Mouse (Mus musculus) limb, embryonic 11.5 days (tissue): Measurements from ENCODE around the gene Nhsl2. TPM values are rescaled to one million over a fixed set of nuclear protein-coding genes. Genes with fewer than 3 reads are reported as not detected.
A peak's percentile ranks its signal among the peaks of the same experiment; 100 is the strongest.

Experiments used
- ATAC-seq: fragments of 200-750 bp; cut with Nextera tagmentation; 2 replicates; pipeline ENCODE4 v1.8.0; 2017; ENCODE audit warnings: low read depth; ENCODE audit not compliant: insufficient number of reproducible peaks, low FRiP score, low TSS enrichment
- DNase-seq: peaks from one replicate; pipeline ENCODE4 v3.0.0-alpha.2; 2015; ENCODE audit warnings: low spot score
- H3K27ac ChIP-seq: fragments of 300-500 bp; sonication (generic); replicated peaks from 2 replicates; pipeline ENCODE4 v1.5.1; 2014; ENCODE audit warnings: low read depth, mild to moderate bottlenecking, low read length
- H3K27me3 ChIP-seq: fragments of 300-500 bp; sonication (generic); 2 replicates; pipeline ENCODE4 v1.6.1; 2014; ENCODE audit warnings: mild to moderate bottlenecking, low read length, mixed read lengths; ENCODE audit not compliant: control insufficient read depth, insufficient read depth
- H3K36me3 ChIP-seq: fragments of 300-500 bp; sonication (generic); 2 replicates; pipeline ENCODE4 v1.6.1; 2014; ENCODE audit warnings: mild to moderate bottlenecking, low read length, moderate library complexity, mixed read lengths; ENCODE audit not compliant: control insufficient read depth, insufficient read depth
- H3K4me1 ChIP-seq: fragments of 300-500 bp; sonication (generic); 2 replicates; pipeline ENCODE4 v1.6.1; 2014; ENCODE audit warnings: low read length, mixed read lengths; ENCODE audit not compliant: control insufficient read depth, insufficient read depth
- H3K4me2 ChIP-seq: fragments of 300-500 bp; sonication (generic); 2 replicates; pipeline ENCODE4 v1.6.1; 2014; ENCODE audit warnings: low read depth, mild to moderate bottlenecking, moderate library complexity; ENCODE audit not compliant: severe bottlenecking
- H3K4me3 ChIP-seq: fragments of 300-500 bp; sonication (generic); 2 replicates; pipeline ENCODE4 v1.5.1; 2014; ENCODE audit warnings: low read depth, low read length
- H3K9ac ChIP-seq: fragments of 300-500 bp; sonication (generic); 2 replicates; pipeline ENCODE4 v1.6.1; 2014; ENCODE audit warnings: mild to moderate bottlenecking, low read length
- H3K9me3 ChIP-seq: fragments of 300-500 bp; sonication (generic); 2 replicates; pipeline ENCODE4 v1.6.1; 2016; ENCODE audit warnings: low read length; ENCODE audit not compliant: control insufficient read depth
- WGBS: fragments of 180-500 bp; shearing (Covaris S2); extraction: QIAGEN DNeasy Blood & Tissue Kit; methylation state at CpG from one replicate; pipeline ENCODE4 v1.1.7; 2014; 5-methylcytosine and 5-hydroxymethylcytosine counted together
- polyA plus RNA-seq: library from polyadenylated mRNA; unstranded; fragments of >200 nt; fragmentation: Nextera tagmentation; extraction: Ambion mirVana; gene quantifications from 2 replicates; pipeline ENCODE4 v1.2.1, GENCODE M21; 2014

Gene Nhsl2
- polyA plus RNA-seq, 1 experiment from 2014 or later, result 18.3 TPM

DNA sequence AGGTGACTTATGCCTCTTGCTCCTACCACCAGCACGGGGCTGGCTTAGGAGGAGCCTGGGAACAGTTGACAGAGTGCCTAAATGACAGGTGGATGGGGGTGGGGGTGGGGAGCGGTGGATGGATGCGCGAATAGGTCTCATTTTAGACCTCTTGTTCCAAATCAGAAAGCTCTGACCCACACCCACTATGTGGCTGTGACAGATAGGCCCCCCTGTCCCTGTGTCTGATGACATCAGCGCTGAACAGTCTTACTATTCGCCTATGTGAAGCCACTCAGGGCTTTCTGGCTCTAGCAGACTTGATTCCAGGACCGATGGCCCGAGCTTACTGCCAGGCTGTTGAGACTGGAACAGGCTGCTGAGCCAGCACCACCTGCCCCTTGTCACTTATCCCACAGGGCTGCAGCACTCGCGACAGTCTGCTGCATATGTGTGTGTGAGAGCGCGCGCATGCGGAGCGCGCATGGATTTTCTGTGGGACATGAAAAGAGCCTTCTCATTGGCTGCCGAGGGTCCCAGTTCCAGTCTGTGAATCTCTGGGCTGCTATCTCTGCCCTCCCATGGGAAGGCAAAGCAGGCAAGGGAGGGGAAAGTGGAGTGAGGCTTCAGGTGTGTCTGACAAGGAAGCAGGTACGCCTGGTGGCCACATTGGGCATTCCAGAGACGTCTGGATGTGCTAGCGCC is 154.6 kb downstream of the Nhsl2 start:
- Histone ChIP-seq H3K4me2 (peak overlapping the region; percentile 58), H3K36me3 (no peaks in the 10 kb centered on the region), H3K4me1 (0 out of 2 replicates have a peak, but pooled peaks cover 9% of the 10 kb centered on the region), H3K27me3 (peaks cover 28% of the 10 kb centered on the region), H3K9ac (no peak overlapping the region), H3K4me3 (peak overlapping the region; percentile 26; the same call in 1 of the 2 replicates), H3K27ac (no peak overlapping the region), H3K9me3 (no peaks in the 10 kb centered on the region)
- 22% methylated on average over 20 of the region's 20 CpGs for WGBS
- peak; percentile 36 for DNase-seq
- ATAC-seq, result peak; percentile 27; the same call in 1 of the 2 replicates

DNA sequence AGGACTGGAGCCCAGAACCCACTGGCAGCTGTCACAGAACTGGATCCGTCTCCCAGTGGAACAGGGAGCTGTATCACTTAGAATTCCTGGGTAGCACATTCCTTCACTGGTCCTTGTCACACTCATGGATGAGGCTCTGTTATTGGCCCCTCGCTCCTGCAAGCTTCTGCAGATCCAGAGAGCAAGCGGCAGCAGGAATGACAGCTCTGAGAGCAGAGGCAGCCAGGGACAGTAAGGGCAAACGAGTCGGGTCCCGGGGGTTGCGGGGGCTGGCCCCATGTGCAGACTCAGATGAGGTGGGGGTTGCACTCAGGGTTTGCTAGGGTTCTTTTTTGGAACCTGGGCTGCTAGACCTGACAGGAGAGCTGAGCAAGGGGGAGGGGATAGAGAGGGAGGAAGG is 155.2 kb downstream of the Nhsl2 start:
- 0 out of 2 replicates have a peak, but pooled peaks cover 9% of the 10 kb centered on the region for H3K4me1 ChIP-seq
- peak; percentile 23; the same call in 1 of the 2 replicates for ATAC-seq

DNA sequence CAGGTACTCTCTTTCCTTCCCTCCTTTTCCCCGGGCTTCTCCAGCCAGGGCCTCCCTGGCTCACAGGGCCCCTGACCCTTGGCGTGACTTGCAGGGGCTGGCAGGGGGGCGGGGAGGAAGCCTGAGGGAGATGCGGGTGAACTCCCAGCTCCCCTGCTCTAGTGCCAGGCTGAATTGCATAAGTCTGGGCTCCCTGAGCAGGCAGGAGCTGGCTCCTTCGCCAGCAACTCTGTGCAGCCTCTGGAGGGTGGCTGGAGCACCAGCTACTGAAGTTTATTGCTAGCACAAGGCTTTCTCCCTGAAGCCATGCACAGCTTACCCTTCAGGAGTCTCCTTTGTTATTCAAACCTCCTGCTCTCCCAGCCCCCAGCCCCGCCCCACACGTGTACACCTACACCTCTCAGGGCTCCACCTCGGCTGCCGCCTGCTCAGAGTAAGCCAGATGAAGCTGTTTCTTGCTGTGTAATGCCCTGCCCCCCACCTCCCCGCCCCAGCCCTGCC is 156.0 kb downstream of the Nhsl2 start:
- H3K36me3 ChIP-seq, result no peaks in the 10 kb centered on the region
- WGBS, result 5% methylated on average over 9 of the region's 10 CpGs
- DNase-seq (peak; percentile 51), ATAC-seq (peak; percentile 84)
- peak overlapping the region; percentile 58 for H3K4me2 ChIP-seq
- peak overlapping the region; percentile 26 for H3K4me3 ChIP-seq
- 0 out of 2 replicates have a peak, but pooled peaks cover 9% of the 10 kb centered on the region for H3K4me1 ChIP-seq
- peaks cover 32% of the 10 kb centered on the region for H3K27me3 ChIP-seq
- peak overlapping the region; percentile 73 for H3K27ac ChIP-seq
- no peaks in the 10 kb centered on the region for H3K9me3 ChIP-seq
- H3K9ac ChIP-seq, result peak overlapping the region; percentile 57; the same call in 1 of the 2 replicates

More for the DNA sequence above, 155.2 kb downstream of the Nhsl2 start:
- no peak overlapping the region for H3K27ac ChIP-seq
- H3K4me3 ChIP-seq, result peak overlapping the region; percentile 26
- H3K9me3 ChIP-seq, result no peaks in the 10 kb centered on the region
- peak overlapping the region; percentile 58 for H3K4me2 ChIP-seq
- H3K9ac ChIP-seq, result no peak overlapping the region
- peaks cover 30% of the 10 kb centered on the region for H3K27me3 ChIP-seq
- no peak for DNase-seq
- H3K36me3 ChIP-seq, result no peaks in the 10 kb centered on the region
- 19% methylated on average over 7 of the region's 7 CpGs for WGBS

GRCm38 (mm10) chrX:102007935-102008334 is 158.8 kb downstream of the Nhsl2 start:
- Histone ChIP-seq H3K4me3 (no peak overlapping the region), H3K4me1 (0 out of 2 replicates have a peak, but pooled peaks cover 9% of the 10 kb centered on the region), H3K27ac (no peak overlapping the region), H3K9me3 (no peaks in the 10 kb centered on the region), H3K4me2 (no peak overlapping the region), H3K27me3 (peaks cover 27% of the 10 kb centered on the region), H3K9ac (no peak overlapping the region), H3K36me3 (no peaks in the 10 kb centered on the region)
- ATAC-seq (no peak), DNase-seq (no peak)
- 58% methylated on average over 2 of the region's 2 CpGs for WGBS

- no peak for ATAC-seq
- WGBS, result 43% methylated on average over 9 of the region's 9 CpGs
- peaks cover 12% of the 10 kb centered on the region; the same call in 1 of the 2 replicates for H3K27me3 ChIP-seq
Measured at GRCm38 (mm10) chrX:102017213-102017923, 168.2 kb downstream of the Nhsl2 start.

GRCm38 (mm10) chrX:102018890-102019289 is 169.7 kb downstream of the Nhsl2 start:
- 26% methylated on average over 3 of the region's 3 CpGs for WGBS
- Histone ChIP-seq H3K4me3 (no peak overlapping the region), H3K27ac (no peak overlapping the region), H3K9ac (no peak overlapping the region), H3K4me1 (no peaks in the 10 kb centered on the region), H3K36me3 (no peaks in the 10 kb centered on the region), H3K4me2 (no peak overlapping the region), H3K27me3 (peaks cover 12% of the 10 kb centered on the region; the same call in 1 of the 2 replicates), H3K9me3 (no peaks in the 10 kb centered on the region)
- DNase-seq (peak; percentile 32), ATAC-seq (peak; percentile 67; the same call in 1 of the 2 replicates)

More at GRCm38 (mm10) chrX:102017213-102017923, 168.2 kb downstream of the Nhsl2 start:
- H3K36me3 ChIP-seq, result no peaks in the 10 kb centered on the region
- no peak for DNase-seq
- no peaks in the 10 kb centered on the region for H3K4me1 ChIP-seq
- H3K4me2 ChIP-seq, result no peak overlapping the region
- no peak overlapping the region for H3K27ac ChIP-seq
- H3K4me3 ChIP-seq, result no peak overlapping the region
- no peaks in the 10 kb centered on the region for H3K9me3 ChIP-seq
- H3K9ac ChIP-seq, result no peak overlapping the region

- H3K9me3 ChIP-seq, result no peaks in the 10 kb centered on the region
- H3K4me1 ChIP-seq, result no peaks in the 10 kb centered on the region
- no peaks in the 10 kb centered on the region for H3K36me3 ChIP-seq
- DNase-seq (no peak), ATAC-seq (no peak)
- H3K27ac ChIP-seq, result 0 out of 2 replicates have a peak overlapping the region, but pooled peaks have one; percentile 21
- H3K9ac ChIP-seq, result no peak overlapping the region
- no peak overlapping the region for H3K4me2 ChIP-seq
- H3K27me3 ChIP-seq, result peaks cover 12% of the 10 kb centered on the region; the same call in 1 of the 2 replicates
- H3K4me3 ChIP-seq, result no peak overlapping the region
- WGBS, result 77% methylated on average over 7 of the region's 7 CpGs
Measured at GRCm38 (mm10) chrX:102019471-102020240, 170.5 kb downstream of the Nhsl2 start.

DNA sequence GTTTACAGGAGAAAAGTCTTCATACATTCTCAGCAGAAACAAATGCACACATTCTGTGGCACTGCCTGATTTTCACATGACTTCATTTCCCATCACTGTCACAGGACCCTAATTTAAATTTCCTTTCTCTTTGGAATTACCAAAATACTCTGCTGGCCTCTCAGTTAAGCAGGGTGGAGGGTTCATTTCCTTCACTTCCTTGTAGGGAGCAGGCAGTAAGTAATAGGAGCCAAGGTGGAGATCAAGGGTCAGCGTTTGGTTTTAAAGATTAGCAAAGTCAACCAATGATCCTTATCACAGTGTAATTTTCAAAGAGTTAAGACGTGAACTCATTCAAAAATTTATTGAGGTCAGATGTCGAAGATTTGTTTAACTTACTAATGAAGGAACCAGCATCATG is 175.8 kb downstream of the Nhsl2 start:
- H3K9ac ChIP-seq, result no peak overlapping the region
- ATAC-seq, result no peak
- peaks cover 12% of the 10 kb centered on the region for H3K27me3 ChIP-seq
- no peak for DNase-seq
- no peak overlapping the region for H3K4me3 ChIP-seq
- no peaks in the 10 kb centered on the region for H3K36me3 ChIP-seq
- H3K4me1 ChIP-seq, result no peaks in the 10 kb centered on the region
- H3K27ac ChIP-seq, result no peak overlapping the region
- 58% methylated on average over 3 of the region's 3 CpGs for WGBS
- H3K9me3 ChIP-seq, result no peaks in the 10 kb centered on the region
- no peak overlapping the region for H3K4me2 ChIP-seq
